Mouse (Mus musculus) G1E (cell line): ENCODE measurements around the gene Ktn1.

ENCODE experiments used
- CTCF ChIP-seq: IDR thresholded peaks from 2 replicates; pipeline ENCODE4 v1.5.1; 2012; ENCODE audit warnings: low read depth, low read length, inconsistent platforms, mixed read lengths
- GATA1 ChIP-seq: IDR thresholded peaks from 2 replicates; pipeline ENCODE4 v1.6.1; 2012; ENCODE audit warnings: borderline replicate concordance, low read length, inconsistent platforms, mixed read lengths
- TAL1 ChIP-seq: conservative IDR thresholded peaks from 2 replicates; pipeline ENCODE4 v1.6.1; 2012; ENCODE audit warnings: low read depth, low read length, inconsistent platforms, mixed read lengths

DNA sequence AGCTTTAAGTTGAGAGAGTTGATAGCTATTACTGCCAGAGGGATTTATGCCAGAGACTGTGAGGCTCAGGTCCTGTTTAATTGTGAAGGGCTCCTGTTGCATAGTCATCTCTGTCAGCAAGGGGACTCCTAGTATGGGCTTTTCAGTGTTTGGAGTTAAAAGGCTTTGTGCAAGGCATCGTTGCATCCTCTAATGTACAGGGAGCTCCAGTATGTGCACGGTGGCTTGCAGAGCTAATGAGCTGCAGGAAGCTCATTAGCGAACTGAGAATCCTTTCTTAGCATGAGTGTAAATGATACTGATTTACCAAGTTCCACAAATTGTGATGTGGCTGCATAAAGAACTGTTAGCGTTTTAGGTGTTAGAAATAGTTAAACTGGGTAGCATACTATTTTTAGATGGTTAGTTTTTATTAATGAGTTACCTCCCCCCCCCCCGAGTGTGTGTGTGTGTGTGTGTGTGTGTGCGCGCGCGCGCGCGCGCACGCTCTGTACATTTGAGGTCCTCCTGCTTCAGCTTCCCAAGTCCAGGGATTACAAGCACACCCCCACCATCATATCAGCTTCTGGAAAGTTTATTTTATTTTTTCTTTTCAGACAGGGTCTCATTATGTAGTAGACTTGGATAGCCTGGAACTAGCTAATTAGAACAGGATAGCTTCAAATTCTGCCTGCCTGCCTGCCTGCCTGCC is 69.8 kb downstream of the Ktn1 start:
- TF ChIP-seq CTCF: no peak
- TF ChIP-seq TAL1: no peak
- TF ChIP-seq GATA1: no peak
